Mouse (Mus musculus) gastrocnemius, adult 18-20 months (tissue): ENCODE data around the gene Tmem30b. TPM values are rescaled to one million over a fixed set of nuclear protein-coding genes. Genes with fewer than 3 reads are reported as not detected.

Experiments
- DNase-seq: peaks from one replicate; pipeline ENCODE4 v3.0.0; 2021; ENCODE audit warnings: low spot score
- total RNA-seq, 2 experiments: library from RNA; stranded (reverse); gene quantifications; 2 replicates each; pipeline ENCODE4 v1.2.3; 2021

Gene Tmem30b
- total RNA-seq, 2 experiments from 2014 or later: 0.11 to 0.74 TPM

DNA sequence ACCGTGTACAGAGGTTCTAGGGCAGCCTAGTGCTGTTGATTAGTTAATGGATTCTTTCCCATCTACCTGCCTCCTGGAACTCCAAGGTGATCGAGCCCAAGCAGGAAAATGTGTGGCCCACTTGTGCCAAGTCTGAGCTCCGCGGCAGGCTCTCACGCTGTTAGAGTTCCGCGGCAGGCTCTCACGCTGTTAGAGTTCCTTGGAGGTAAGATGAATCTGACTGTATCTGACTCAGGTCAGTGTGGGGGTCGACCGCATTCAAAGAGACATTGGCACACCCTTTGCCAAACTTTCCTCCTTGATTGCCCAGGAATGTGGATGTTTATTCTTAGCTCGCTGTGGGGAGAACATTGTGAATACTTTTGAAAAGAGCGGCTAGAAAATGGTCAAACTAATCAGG, 28.4 kb downstream of the Tmem30b start:
- no peak for DNase-seq

- peak; percentile 91 for DNase-seq
These were observed 29.0 kb downstream of the Tmem30b start for GRCm38 (mm10) chr12:73517022-73517709.

DNA sequence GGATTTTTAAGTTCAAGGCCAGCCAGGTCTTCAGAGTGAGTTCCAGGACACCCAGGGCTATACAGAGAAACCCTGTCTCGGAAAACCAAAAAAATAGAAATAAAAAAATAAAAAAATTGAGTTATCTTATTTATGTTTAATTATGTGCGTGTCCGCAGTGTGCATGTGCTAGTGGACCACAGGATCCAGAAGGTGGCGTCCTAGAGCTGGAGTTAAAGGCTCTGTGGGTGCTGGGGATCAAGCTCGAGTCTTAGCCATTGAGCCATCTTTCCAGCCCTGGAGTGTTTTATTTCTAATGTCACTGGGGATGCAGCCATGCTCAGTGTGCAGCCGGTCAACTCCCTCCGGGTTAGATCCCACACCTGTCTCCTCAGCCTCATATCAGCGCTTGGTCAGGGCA, 29.7 kb downstream of the Tmem30b start:
- DNase-seq: no peak

- DNase-seq: no peak
These were observed 31.5 kb downstream of the Tmem30b start for GRCm38 (mm10) chr12:73514722-73515121.

GRCm38 (mm10) chr12:73513958-73514357, 32.2 kb downstream of the Tmem30b start:
- no peak for DNase-seq

DNA sequence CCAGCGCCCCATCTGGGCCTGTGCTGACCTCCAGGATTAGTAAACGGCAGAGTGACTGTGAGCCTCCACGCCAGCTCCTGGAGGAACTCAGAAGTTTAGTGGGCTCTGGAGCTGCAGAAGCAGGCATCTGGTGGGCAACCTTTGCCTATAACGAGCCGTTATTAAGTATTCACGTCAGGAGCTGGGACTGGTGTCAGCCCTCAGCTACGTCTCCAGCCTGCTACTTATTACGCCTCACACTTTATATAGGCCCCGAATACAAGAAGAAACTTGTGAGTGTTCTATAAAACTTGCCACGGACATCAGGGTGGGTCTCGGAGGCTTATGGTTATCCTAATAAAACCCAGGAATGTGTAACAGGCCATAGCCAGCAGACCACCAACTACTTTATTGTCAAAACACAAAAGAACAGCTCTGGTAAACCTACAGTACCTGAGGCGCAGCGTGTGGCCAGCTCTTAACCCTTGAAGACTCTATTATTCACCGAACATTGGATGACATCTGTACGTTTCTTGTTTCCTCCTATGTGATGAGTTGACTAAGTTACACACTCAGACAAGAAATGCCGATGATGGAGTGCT, 34.6 kb downstream of the Tmem30b start:
- no peak for DNase-seq

GRCm38 (mm10) chr12:73507105-73507504, 39.1 kb downstream of the Tmem30b start:
- peak; percentile 78 for DNase-seq

- no peak for DNase-seq
These were observed 39.5 kb downstream of the Tmem30b start for GRCm38 (mm10) chr12:73506648-73507047.

DNA sequence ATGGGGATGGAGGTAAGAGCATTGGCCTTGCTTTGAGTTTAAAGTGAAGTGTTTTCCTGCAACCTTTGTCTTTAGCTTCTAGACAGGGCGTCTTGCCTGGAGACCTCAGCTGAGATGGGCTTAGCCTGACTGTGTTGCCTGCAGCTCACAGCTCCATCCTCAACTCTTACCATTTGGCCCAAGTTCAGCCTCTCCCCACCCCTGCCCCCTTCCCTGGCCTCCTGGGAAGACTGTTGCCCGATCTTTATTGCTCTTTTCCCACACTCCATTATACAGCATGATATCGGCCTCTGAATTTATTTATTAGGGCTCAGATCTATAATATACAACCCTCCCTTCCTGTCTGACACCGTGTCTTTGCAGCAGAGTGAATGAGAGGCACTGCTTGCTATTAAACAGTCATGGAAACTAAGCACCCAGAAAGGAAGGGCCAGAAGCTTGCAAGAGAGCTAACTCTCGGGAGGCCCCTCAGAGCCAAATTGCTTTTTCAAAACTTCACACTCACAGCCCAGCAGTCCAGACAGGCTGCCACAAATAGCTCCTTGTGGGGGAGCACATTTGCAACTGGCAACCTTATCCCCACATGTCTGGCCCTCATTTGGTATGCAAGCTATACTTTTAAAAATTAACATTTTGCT, 45.4 kb downstream of the Tmem30b start:
- DNase-seq: peak; percentile 34

DNA sequence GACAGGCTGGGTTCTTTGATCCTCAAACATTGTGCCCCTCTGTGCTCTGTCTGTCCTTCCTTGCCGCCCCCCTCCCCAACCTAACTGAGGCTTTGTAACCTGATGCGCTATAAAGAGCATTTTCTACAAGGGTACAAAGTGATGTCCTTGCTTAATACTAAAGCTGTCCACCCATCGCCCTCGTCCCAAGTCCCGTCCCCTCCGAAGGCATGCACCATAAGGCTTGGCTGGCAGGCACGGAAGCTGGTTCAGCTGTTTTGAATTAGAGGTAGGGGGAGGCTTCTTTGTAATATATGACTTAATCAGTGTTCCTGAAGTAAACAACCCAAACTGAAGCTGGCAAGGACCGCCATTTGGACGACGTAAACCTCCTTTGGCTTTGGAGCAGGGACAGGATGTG, 51.0 kb downstream of the Tmem30b start:
- no peak for DNase-seq

GRCm38 (mm10) chr12:73493929-73494530, 52.2 kb downstream of the Tmem30b start:
- no peak for DNase-seq

Other genes with a start within 250 kb of the Tmem30b start
- 1 to 10 TPM; 4.4 to 5.0 TPM for gene Prkch, start 38.4 kb upstream of the Tmem30b start, total RNA-seq